In the genomic region with DNA sequence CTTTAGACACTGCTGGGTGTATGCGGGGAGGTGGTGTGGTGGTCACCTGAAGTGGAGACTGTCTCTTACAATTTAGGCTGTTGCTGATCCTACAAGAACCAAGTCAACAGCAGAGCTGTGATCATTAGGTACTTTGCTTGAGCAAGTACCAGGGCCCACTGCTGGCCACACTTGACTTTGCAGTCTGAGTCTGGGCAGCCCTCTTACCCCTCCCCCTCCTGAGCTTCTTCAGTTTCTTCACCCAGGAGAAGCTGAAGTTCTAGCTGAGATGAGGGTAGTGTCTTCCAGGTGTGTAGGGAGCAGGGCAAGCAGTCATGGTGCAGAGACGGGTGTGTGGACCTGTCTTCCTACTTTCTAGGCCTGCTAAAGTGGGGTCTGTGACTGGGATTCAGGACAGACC, we compare ENCODE assay signal across 10 mouse cellular contexts. TPM values are rescaled to one million over a fixed set of nuclear protein-coding genes. Genes with fewer than 3 reads are reported as not detected.
DNase-seq lines count a peak whose midpoint lies in the region; ATAC-seq and TF ChIP-seq lines count a peak whose summit lies in the region.
"Had no signal": no experiment of that assay in that cellular context is flagged by ENCODE, and none has a peak within 500 bp of the region (broad histone marks: within the 10 kb centered on the region; RNA-seq: fewer than 3 reads in every experiment).

No protein-coding gene starts in this region.

- no peak for ATAC-seq in heart, embryonic 12.5 days (ENCODE audit: insufficient number of reproducible peaks, low FRiP score)
- no peak for ATAC-seq in forebrain, embryonic 13.5 days
- ATAC-seq: Patski had no signal

- H3K36me3 ChIP-seq in heart, embryonic 12.5 days = no peaks in the 10 kb centered on the region
- no peaks in the 10 kb centered on the region for H3K36me3 ChIP-seq in forebrain, embryonic 13.5 days (ENCODE audit: poor library complexity, severe bottlenecking)

- DNase-seq in heart, postnatal 36 days = no peak
- peak; percentile 59 for DNase-seq in induced T-regulatory cell, adult 2 months (ENCODE audit: low read depth)
- peak; percentile 23 to 51 for DNase-seq in left cerebral cortex, adult 9 months (ENCODE audit: low spot score in 2 of 2)
- DNase-seq in neural tube, embryonic 10.5 days (ENCODE audit: extremely low spot score, low spot score) = peak; percentile 20
- peak; percentile 66 for DNase-seq in testis, postnatal 10 days (ENCODE audit: low spot score)

- H3K9ac ChIP-seq in heart, embryonic 12.5 days = no peak overlapping the region
- no peak overlapping the region for H3K9ac ChIP-seq in forebrain, embryonic 13.5 days

- no peaks in the 10 kb centered on the region for H3K9me3 ChIP-seq in heart, embryonic 12.5 days (replicated peaks)
- no peaks in the 10 kb centered on the region for H3K9me3 ChIP-seq in forebrain, embryonic 13.5 days (replicated peaks)

- 60% methylated on average over 2 of the region's 2 CpGs for WGBS in heart, embryonic 12.5 days
- WGBS in bone marrow, adult 2 months = 60% methylated on average over 2 of the region's 2 CpGs
- 82% methylated on average over 2 of the region's 2 CpGs for WGBS in forebrain, embryonic 13.5 days

- intact Hi-C loops in heart, postnatal 36 days (cut with DNase I) = no loop called here

- H3K27me3 ChIP-seq in heart, embryonic 12.5 days (replicated peaks) = no peaks in the 10 kb centered on the region
- no peaks in the 10 kb centered on the region for H3K27me3 ChIP-seq in forebrain, embryonic 13.5 days

- no peak overlapping the region for H3K27ac ChIP-seq in heart, embryonic 12.5 days (ENCODE audit: poor library complexity, severe bottlenecking)
- H3K27ac ChIP-seq in bone marrow, adult 2 months (ENCODE audit: control insufficient read depth, insufficient read depth, low read depth, low read length, poor library complexity) = peak overlapping the region; percentile 44; the same call in 1 of the 2 replicates
- no peak overlapping the region for H3K27ac ChIP-seq in forebrain, embryonic 13.5 days

- H3K4me3 ChIP-seq in heart, embryonic 12.5 days = no peak overlapping the region
- H3K4me3 ChIP-seq in bone marrow, adult 2 months (replicated peaks; ENCODE audit: control insufficient read depth, low read depth, low read length) = peak overlapping the region; percentile 41
- H3K4me3 ChIP-seq in forebrain, embryonic 13.5 days = no peak overlapping the region

- H3K4me2 ChIP-seq in heart, embryonic 12.5 days = peak overlapping the region; percentile 34; the same call in 1 of the 2 replicates
- peak overlapping the region; percentile 42 for H3K4me2 ChIP-seq in forebrain, embryonic 13.5 days

- TF ChIP-seq CTCF in bone marrow, adult 2 months (IDR thresholded peaks at IDR 0.05; ENCODE audit: control insufficient read depth, insufficient read depth, low read length) = no peak

- no peak for TF ChIP-seq POLR2A in bone marrow, adult 2 months (IDR thresholded peaks at IDR 0.05; ENCODE audit: borderline replicate concordance, control insufficient read depth, low read depth, low read length)

- peaks cover 12% of the 10 kb centered on the region for H3K4me1 ChIP-seq in heart, embryonic 12.5 days (replicated peaks)
- no peaks in the 10 kb centered on the region for H3K4me1 ChIP-seq in bone marrow, adult 2 months (ENCODE audit: control insufficient read depth, insufficient read depth, low read length)
- peaks cover 22% of the 10 kb centered on the region for H3K4me1 ChIP-seq in forebrain, embryonic 13.5 days

RNA-seq across cellular contexts. Expression of a gene that starts 1.6 kb away (rescaled TPM):
- 57.5 and 58.9 TPM in 2 replicates for polyA plus RNA-seq in heart, embryonic 12.5 days (2016; fragmentation: Nextera tagmentation; extraction: Ambion mirVana)
- total RNA-seq in heart, postnatal 36 days (2021) = 10 to 100 TPM; 12.2 to 13.4 TPM
- polyA plus RNA-seq in bone marrow, adult 2 months (2011; ENCODE audit: insufficient read depth, insufficient read length, low replicate concordance, missing spikeins) = 4.1 and 6.7 TPM in 2 replicates
- 83.3 and 86.8 TPM in 2 replicates for polyA plus RNA-seq in forebrain, embryonic 13.5 days (2015; fragmentation: Nextera tagmentation; extraction: Ambion mirVana)

RNA-seq across cellular contexts. Expression of a gene that starts 8.3 kb away (rescaled TPM):
- polyA plus RNA-seq in heart, embryonic 12.5 days (2016; fragmentation: Nextera tagmentation; extraction: Ambion mirVana) = not detected in 2 replicates
- not detected for total RNA-seq in heart, postnatal 36 days (2021)
- not detected in 2 replicates for polyA plus RNA-seq in bone marrow, adult 2 months (2011; ENCODE audit: insufficient read depth, insufficient read length, low replicate concordance, missing spikeins)
- polyA plus RNA-seq in forebrain, embryonic 13.5 days (2015; fragmentation: Nextera tagmentation; extraction: Ambion mirVana) = not detected in 2 replicates
- polyA plus RNA-seq: large intestine, adult 2 months; Patski had no signal

RNA-seq across cellular contexts. Expression of a gene that starts 25.6 kb away (rescaled TPM):
- polyA plus RNA-seq in heart, embryonic 12.5 days (2016; fragmentation: Nextera tagmentation; extraction: Ambion mirVana) = not detected in 2 replicates
- total RNA-seq in heart, postnatal 36 days (2021) = not detected
- polyA plus RNA-seq in bone marrow, adult 2 months (2011; ENCODE audit: insufficient read depth, insufficient read length, low replicate concordance, missing spikeins) = not detected in 2 replicates
- not detected in 2 replicates for polyA plus RNA-seq in forebrain, embryonic 13.5 days (2015; fragmentation: Nextera tagmentation; extraction: Ambion mirVana)
- polyA plus RNA-seq: large intestine, adult 2 months; Patski had no signal

RNA-seq across cellular contexts. Expression of a gene that starts 28.7 kb away (rescaled TPM):
- polyA plus RNA-seq in heart, embryonic 12.5 days (2016; fragmentation: Nextera tagmentation; extraction: Ambion mirVana) = not detected in 2 replicates
- total RNA-seq in heart, postnatal 36 days (2021) = not detected
- not detected in 2 replicates for polyA plus RNA-seq in bone marrow, adult 2 months (2011; ENCODE audit: insufficient read depth, insufficient read length, low replicate concordance, missing spikeins)
- polyA plus RNA-seq in forebrain, embryonic 13.5 days (2015; fragmentation: Nextera tagmentation; extraction: Ambion mirVana) = not detected in 2 replicates
- polyA plus RNA-seq: large intestine, adult 2 months; Patski had no signal

RNA-seq across cellular contexts. Expression of a gene that starts 31.5 kb away (rescaled TPM):
- polyA plus RNA-seq in heart, embryonic 12.5 days (2016; fragmentation: Nextera tagmentation; extraction: Ambion mirVana) = not detected in 2 replicates
- total RNA-seq in heart, postnatal 36 days (2021) = not detected
- not detected in 2 replicates for polyA plus RNA-seq in bone marrow, adult 2 months (2011; ENCODE audit: insufficient read depth, insufficient read length, low replicate concordance, missing spikeins)
- polyA plus RNA-seq in forebrain, embryonic 13.5 days (2015; fragmentation: Nextera tagmentation; extraction: Ambion mirVana) = not detected in 2 replicates
- polyA plus RNA-seq: large intestine, adult 2 months; Patski had no signal

Comparison
In these comparisons a context has a peak if more than half of its experiments do, and no peak if none do; other contexts are left out.
1. DNase-seq: peak in induced T-regulatory cell, adult 2 months (single experiment), left cerebral cortex, adult 9 months (2 of 2), neural tube, embryonic 10.5 days (single experiment) and testis, postnatal 10 days (single experiment); none in heart, postnatal 36 days (0 of 2).